Mouse (Mus musculus) G1E (cell line): ENCODE results near the gene Akr1b7.
A peak's percentile ranks its signal among the peaks of the same experiment; 100 is the strongest.

ENCODE experiments used
- CTCF ChIP-seq: IDR thresholded peaks from 2 replicates; pipeline ENCODE4 v1.5.1; 2012; ENCODE audit warnings: low read depth, low read length, inconsistent platforms, mixed read lengths
- TAL1 ChIP-seq: conservative IDR thresholded peaks from 2 replicates; pipeline ENCODE4 v1.6.1; 2012; ENCODE audit warnings: low read depth, low read length, inconsistent platforms, mixed read lengths

DNA sequence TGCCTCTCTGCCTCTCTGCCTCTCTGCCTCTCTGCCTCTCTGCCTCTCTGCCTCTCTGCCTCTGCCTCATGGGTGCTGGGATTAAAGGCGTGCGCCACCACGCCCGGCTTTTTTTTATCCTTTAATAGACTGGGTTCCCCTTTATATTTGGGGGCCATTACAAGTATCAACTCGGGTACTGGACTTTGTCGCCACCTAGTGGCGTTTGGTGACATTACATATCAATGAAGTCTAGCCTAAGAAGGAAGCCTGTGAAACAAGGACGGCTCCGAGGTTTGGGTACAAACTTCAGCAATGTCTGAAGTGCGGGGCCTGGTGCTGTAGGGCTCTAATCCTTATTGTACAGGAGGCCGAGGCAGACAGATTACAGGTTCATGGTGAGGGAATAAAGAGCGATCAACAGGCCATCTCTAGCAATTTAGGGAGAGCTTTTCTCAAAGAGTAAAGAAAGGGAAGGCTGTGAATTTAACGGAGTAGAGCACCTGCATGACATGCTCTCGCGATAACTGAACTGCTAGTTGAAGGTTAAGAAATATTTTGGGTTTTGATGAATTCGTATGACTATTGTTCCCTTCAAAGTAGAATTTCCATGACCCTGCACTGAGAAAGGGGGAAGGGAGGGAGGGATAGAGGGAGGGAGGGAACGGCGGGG lies 40.3 kb upstream of the Akr1b7 start:
- peak; percentile 63 for TF ChIP-seq CTCF
- no peak for TF ChIP-seq TAL1
